Mouse (Mus musculus): ENCODE measurements around the gene Trank1. TPM values are rescaled to one million over a fixed set of nuclear protein-coding genes. Genes with fewer than 3 reads are reported as not detected.
A peak's percentile ranks its signal among the peaks of the same experiment; 100 is the strongest.

Gene Trank1
- polyA plus RNA-seq, 1 experiment from 2014 or later = 4.3 TPM

- ATAC-seq (ENCODE audit: low FRiP score) = no peak
- H3K4me1 ChIP-seq (replicated peaks) = 0 out of 2 replicates have a peak, but pooled peaks cover 7% of the 10 kb centered on the region
- H3K36me3 ChIP-seq = no peaks in the 10 kb centered on the region
- H3K4me3 ChIP-seq = no peak overlapping the region
- WGBS = 80% methylated on average over 6 of the region's 6 CpGs
- no peak overlapping the region for H3K27ac ChIP-seq
- peaks cover 37% of the 10 kb centered on the region for H3K27me3 ChIP-seq
- no peaks in the 10 kb centered on the region for H3K9me3 ChIP-seq
- no peak overlapping the region for H3K9ac ChIP-seq
- peak overlapping the region; percentile 69 for H3K4me2 ChIP-seq
Measured at GRCm38 (mm10) chr9:111440446-111440845, 128.9 kb downstream of the Trank1 start.

- no peaks in the 10 kb centered on the region for H3K36me3 ChIP-seq
- H3K9ac ChIP-seq = no peak overlapping the region
- no peak overlapping the region for H3K27ac ChIP-seq
- 0 out of 2 replicates have a peak, but pooled peaks cover 7% of the 10 kb centered on the region for H3K4me1 ChIP-seq (replicated peaks)
- H3K4me3 ChIP-seq = no peak overlapping the region
- WGBS = 83% methylated on average over 2 of the region's 2 CpGs
- no peak for ATAC-seq (ENCODE audit: low FRiP score)
- H3K4me2 ChIP-seq = no peak overlapping the region
- no peaks in the 10 kb centered on the region for H3K9me3 ChIP-seq
- H3K27me3 ChIP-seq = peaks cover 37% of the 10 kb centered on the region
Measured at GRCm38 (mm10) chr9:111441151-111441550, 129.6 kb downstream of the Trank1 start.

Other genes with a start within 250 kb of the Trank1 start
- gene Lrrfip2, start 194.1 kb upstream of the Trank1 start, polyA plus RNA-seq (2015; fragmentation: Nextera tagmentation; extraction: Ambion mirVana) = 42.3 and 45.9 TPM in 2 replicates
- gene Mlh1, start 39.9 kb upstream of the Trank1 start, polyA plus RNA-seq (2015; fragmentation: Nextera tagmentation; extraction: Ambion mirVana) = 29.9 and 31.3 TPM in 2 replicates
- gene Epm2aip1, start 39.8 kb upstream of the Trank1 start, polyA plus RNA-seq (2015; fragmentation: Nextera tagmentation; extraction: Ambion mirVana) = 46.2 and 47.4 TPM in 2 replicates
- 4.4 and 4.9 TPM in 2 replicates for gene Dclk3, start 127.3 kb downstream of the Trank1 start, polyA plus RNA-seq (2015; fragmentation: Nextera tagmentation; extraction: Ambion mirVana)